13 mouse cellular contexts compared by ENCODE assay signal in the genomic region with DNA sequence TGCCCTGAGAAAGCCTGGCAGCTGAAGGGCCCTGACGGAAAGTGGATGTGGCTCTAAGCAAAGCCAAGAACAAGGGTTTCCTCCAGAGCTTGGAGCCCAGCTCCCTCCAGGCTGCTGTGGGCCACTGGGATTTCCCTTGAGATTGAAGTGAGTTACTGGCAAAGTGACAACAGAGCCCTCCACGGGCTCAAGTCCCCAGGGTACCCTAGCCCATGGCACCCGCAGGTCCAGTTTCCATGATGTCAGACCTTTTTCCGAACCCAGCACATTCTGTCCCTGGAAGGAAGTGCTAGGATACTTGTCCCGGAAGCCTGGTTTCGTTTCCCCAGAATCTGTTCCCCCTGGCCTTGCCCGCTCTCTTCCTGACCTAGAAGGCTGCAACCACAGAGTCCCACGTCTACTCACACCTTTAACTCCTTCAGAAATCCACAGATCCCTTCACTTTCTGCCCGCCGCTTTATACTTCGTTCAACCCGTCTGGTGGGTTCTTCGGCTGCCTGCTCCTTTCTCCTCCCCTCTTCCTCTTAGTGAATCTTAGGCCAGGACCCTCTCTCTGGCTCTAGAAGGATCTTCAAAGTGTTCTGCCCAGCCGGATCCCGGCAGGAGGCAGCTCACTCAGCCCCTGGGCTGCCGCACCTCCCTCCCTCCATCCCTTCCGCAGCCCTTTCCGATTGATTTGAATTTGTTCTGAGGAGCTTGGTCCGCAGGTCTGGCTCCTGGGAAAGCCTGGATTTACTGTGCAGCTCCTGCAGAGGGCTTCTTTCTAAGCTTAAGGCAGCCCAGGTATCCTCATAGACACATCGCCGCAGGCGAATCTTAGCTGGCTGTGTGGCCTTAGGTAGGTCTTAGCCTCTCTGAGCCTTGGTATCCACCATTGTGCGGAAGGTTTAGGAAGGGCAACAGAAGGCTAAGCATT. TPM values are rescaled to one million over a fixed set of nuclear protein-coding genes. Genes with fewer than 3 reads are reported as not detected.
DNase-seq lines count a peak whose midpoint lies in the region; ATAC-seq lines count a peak whose summit lies in the region.
"Had no signal": no experiment of that assay in that cellular context is flagged by ENCODE, and none has a peak within 500 bp of the region (broad histone marks: within the 10 kb centered on the region; RNA-seq: fewer than 3 reads in every experiment).

No protein-coding gene starts in this region.

- no peak overlapping the region for H3K27ac ChIP-seq in kidney, embryonic 14.5 days (ENCODE audit: low read depth, low read length)
- no peak overlapping the region for H3K27ac ChIP-seq in embryonic facial prominence, embryonic 12.5 days
- H3K27ac ChIP-seq in limb, embryonic 10.5 days: peak overlapping the region; percentile 47
- no peak overlapping the region for H3K27ac ChIP-seq in liver, embryonic 11.5 days (ENCODE audit: low read depth, low read length)
- H3K27ac ChIP-seq: liver, embryonic 13.5 days; midbrain, embryonic 12.5 days had no signal

- peak; percentile 62 for DNase-seq in embryo, embryonic 10.5 days (ENCODE audit: low spot score)
- DNase-seq in embryo, embryonic 11 days: no peak
- DNase-seq in kidney, postnatal 25 days: no peak
- peak; percentile 67 for DNase-seq in limb, embryonic 10.5 days (ENCODE audit: low spot score)
- DNase-seq in layer of hippocampus, adult 18-20 months (ENCODE audit: low spot score in 2 of 2): no peak
- DNase-seq in liver, embryonic 11.5 days (ENCODE audit: low spot score): no peak
- DNase-seq: liver, embryonic 13.5 days; right cerebral cortex, adult 18-20 months had no signal

- H3K4me1 ChIP-seq in kidney, embryonic 14.5 days (ENCODE audit: control insufficient read depth, insufficient read depth, low read length): no peaks in the 10 kb centered on the region
- no peaks in the 10 kb centered on the region for H3K4me1 ChIP-seq in embryonic facial prominence, embryonic 12.5 days
- peaks cover 18% of the 10 kb centered on the region for H3K4me1 ChIP-seq in limb, embryonic 10.5 days
- no peaks in the 10 kb centered on the region for H3K4me1 ChIP-seq in liver, embryonic 11.5 days (replicated peaks; ENCODE audit: control insufficient read depth, insufficient read depth, low read length)

- H3K4me3 ChIP-seq in kidney, embryonic 14.5 days (ENCODE audit: low read length): peak overlapping the region; percentile 3; the same call in 1 of the 2 replicates
- H3K4me3 ChIP-seq in embryonic facial prominence, embryonic 12.5 days: no peak overlapping the region
- peak overlapping the region; percentile 27 for H3K4me3 ChIP-seq in limb, embryonic 10.5 days
- H3K4me3 ChIP-seq in liver, embryonic 11.5 days (ENCODE audit: low read depth, low read length): no peak overlapping the region
- H3K4me3 ChIP-seq: liver, embryonic 13.5 days; midbrain, embryonic 12.5 days had no signal

- no peak for ATAC-seq in kidney, embryonic 14.5 days (ENCODE audit: low FRiP score, low TSS enrichment)
- no peak for ATAC-seq in embryonic facial prominence, embryonic 12.5 days (ENCODE audit: insufficient number of reproducible peaks, insufficient read depth, low FRiP score, low TSS enrichment)
- ATAC-seq in liver, embryonic 11.5 days (replicated peaks; ENCODE audit: low FRiP score): no peak
- ATAC-seq: Patski had no signal

- H3K9me3 ChIP-seq in kidney, embryonic 14.5 days (ENCODE audit: control insufficient read depth, low read length): no peaks in the 10 kb centered on the region
- no peaks in the 10 kb centered on the region for H3K9me3 ChIP-seq in embryonic facial prominence, embryonic 12.5 days
- no peaks in the 10 kb centered on the region for H3K9me3 ChIP-seq in limb, embryonic 10.5 days (replicated peaks)
- H3K9me3 ChIP-seq in liver, embryonic 11.5 days (ENCODE audit: control insufficient read depth, low read length): no peaks in the 10 kb centered on the region
- H3K9me3 ChIP-seq: liver, embryonic 13.5 days; midbrain, embryonic 12.5 days had no signal

- 1% methylated on average over 23 of the region's 23 CpGs for WGBS in kidney, embryonic 14.5 days
- WGBS in embryonic facial prominence, embryonic 12.5 days: 1% methylated on average over 23 of the region's 23 CpGs
- under 1% methylated on average over 23 of the region's 23 CpGs for WGBS in limb, embryonic 10.5 days
- 3% methylated on average over 23 of the region's 23 CpGs for WGBS in liver, embryonic 11.5 days

- no peaks in the 10 kb centered on the region for H3K36me3 ChIP-seq in kidney, embryonic 14.5 days (ENCODE audit: control insufficient read depth, insufficient read depth, low read length)
- no peaks in the 10 kb centered on the region for H3K36me3 ChIP-seq in embryonic facial prominence, embryonic 12.5 days
- H3K36me3 ChIP-seq in limb, embryonic 10.5 days: no peaks in the 10 kb centered on the region
- H3K36me3 ChIP-seq in liver, embryonic 11.5 days (ENCODE audit: control insufficient read depth, insufficient read depth, low read length): no peaks in the 10 kb centered on the region
- H3K36me3 ChIP-seq: liver, embryonic 13.5 days; midbrain, embryonic 12.5 days had no signal

- H3K9ac ChIP-seq in kidney, embryonic 14.5 days (ENCODE audit: low read depth, low read length): no peak overlapping the region
- no peak overlapping the region for H3K9ac ChIP-seq in embryonic facial prominence, embryonic 12.5 days
- no peak overlapping the region for H3K9ac ChIP-seq in liver, embryonic 11.5 days (ENCODE audit: low read depth, low read length)
- H3K9ac ChIP-seq: liver, embryonic 13.5 days; midbrain, embryonic 12.5 days had no signal

- H3K27me3 ChIP-seq in kidney, embryonic 14.5 days (ENCODE audit: control insufficient read depth, insufficient read depth, low read length): peaks cover 83% of the 10 kb centered on the region
- peaks cover 86% of the 10 kb centered on the region for H3K27me3 ChIP-seq in embryonic facial prominence, embryonic 12.5 days
- H3K27me3 ChIP-seq in limb, embryonic 10.5 days (ENCODE audit: low read depth, poor library complexity, severe bottlenecking): peaks cover 95% of the 10 kb centered on the region
- peaks cover 88% of the 10 kb centered on the region for H3K27me3 ChIP-seq in liver, embryonic 11.5 days (replicated peaks; ENCODE audit: control insufficient read depth, insufficient read depth, low read length)

- H3K4me2 ChIP-seq in kidney, embryonic 14.5 days (replicated peaks; ENCODE audit: low read depth, low read length): no peak overlapping the region
- peak overlapping the region; percentile 18; the same call in 1 of the 2 replicates for H3K4me2 ChIP-seq in embryonic facial prominence, embryonic 12.5 days (replicated peaks)
- no peak overlapping the region for H3K4me2 ChIP-seq in liver, embryonic 11.5 days
- H3K4me2 ChIP-seq: liver, embryonic 13.5 days; midbrain, embryonic 12.5 days had no signal

RNA-seq across cellular contexts. Expression of a gene that starts 7.0 kb away (rescaled TPM):
- 0.11 TPM in 1 of 2 replicates, not detected in the other for polyA plus RNA-seq in kidney, embryonic 14.5 days (2014; fragmentation: Nextera tagmentation; extraction: Ambion mirVana)
- polyA plus RNA-seq in embryonic facial prominence, embryonic 12.5 days (2016; fragmentation: Nextera tagmentation; extraction: Ambion mirVana): 0.64 and 1.2 TPM in 2 replicates
- 3.9 and 6.3 TPM in 2 replicates for polyA plus RNA-seq in limb, embryonic 10.5 days (2016; fragmentation: Nextera tagmentation; extraction: Ambion mirVana)
- not detected for total RNA-seq in layer of hippocampus, adult 18-20 months (2021)
- 0.14 and 0.58 TPM in 2 replicates for polyA plus RNA-seq in liver, embryonic 11.5 days (2014; fragmentation: Nextera tagmentation; extraction: Ambion mirVana)
- total RNA-seq: layer of hippocampus, adult 8-10 months had no signal
- polyA plus RNA-seq: liver, embryonic 13.5 days; Patski had no signal

Comparison
In these comparisons a context has a peak if more than half of its experiments do, and no peak if none do; other contexts are left out.
1. DNase-seq: peak in embryo, embryonic 10.5 days (single experiment) and limb, embryonic 10.5 days (single experiment); none in embryo, embryonic 11 days (single experiment), kidney, postnatal 25 days (0 of 2), layer of hippocampus, adult 18-20 months (0 of 2) and liver, embryonic 11.5 days (single experiment).
2. H3K4me3 ChIP-seq: peak in kidney, embryonic 14.5 days (single experiment) and limb, embryonic 10.5 days (single experiment); none in embryonic facial prominence, embryonic 12.5 days (single experiment) and liver, embryonic 11.5 days (single experiment).